Mouse (Mus musculus) MEL-GATA-1-ER (cell line): ENCODE data around the gene Rac3.
"Not testable (repeated sequence)": the region's sequence is repeated elsewhere in the genome, so short reads cannot be mapped to it uniquely, and the experiment has no call there.

ENCODE experiments used
- DNase-seq: peaks from one replicate; pipeline ENCODE4 v3.0.0-alpha.2; 2012; ENCODE audit warnings: low read depth; ENCODE audit errors: extremely low read depth

Rac3 gene

DNA sequence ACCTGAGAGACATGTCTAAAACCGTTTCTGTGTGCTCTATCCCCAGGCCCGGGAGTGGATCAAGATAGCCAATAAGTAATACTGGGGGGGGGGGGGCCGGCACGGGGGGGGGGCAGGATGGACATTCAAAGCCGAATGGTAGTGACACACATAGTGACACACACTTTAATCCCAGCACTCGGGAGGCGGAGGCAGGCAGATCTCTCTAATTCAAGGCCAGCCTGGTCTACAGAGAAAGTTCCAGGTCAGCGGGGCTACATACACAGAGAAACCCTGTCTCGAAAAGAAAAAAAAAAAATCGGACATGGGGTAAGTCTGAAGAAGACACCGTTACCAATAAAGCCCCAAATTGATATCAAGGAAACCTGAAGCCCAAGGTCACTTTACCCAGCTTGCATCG, 6.3 kb downstream of the Rac3 start:
- no peak for DNase-seq

GRCm38 (mm10) chr11:120728530-120729240, 7.4 kb downstream of the Rac3 start:
- DNase-seq: no peak

DNA sequence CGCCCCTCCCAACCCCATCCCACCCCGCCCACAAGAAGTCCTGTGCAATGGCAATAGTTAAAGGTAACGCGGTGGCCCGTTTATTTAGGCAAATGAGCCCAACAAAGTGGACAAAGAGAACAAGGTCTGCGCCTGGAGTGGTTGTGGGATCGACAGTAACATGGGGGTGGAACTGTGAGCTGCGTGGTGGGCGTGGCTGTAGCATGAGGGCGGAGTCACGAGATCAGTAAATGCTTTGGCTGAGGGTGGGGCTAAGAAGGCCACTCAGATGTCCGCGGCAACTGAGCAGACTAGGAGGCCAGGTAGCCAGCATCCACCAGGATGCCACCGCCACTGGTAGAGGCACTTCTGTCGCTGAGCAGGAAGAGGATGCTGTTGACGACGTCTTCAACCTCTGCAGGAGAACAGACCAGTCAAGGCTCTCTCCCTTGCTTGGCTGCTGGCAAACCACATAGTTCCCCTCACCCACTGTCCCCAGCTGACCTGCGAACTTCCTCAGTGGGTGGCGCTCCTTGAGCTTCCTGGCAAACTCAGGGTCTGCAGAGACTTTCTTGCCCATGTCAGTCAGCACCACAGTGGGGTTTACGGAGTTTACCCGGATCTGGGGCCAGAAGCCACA, 8.3 kb downstream of the Rac3 start:
- DNase-seq: peak; percentile 53

DNA sequence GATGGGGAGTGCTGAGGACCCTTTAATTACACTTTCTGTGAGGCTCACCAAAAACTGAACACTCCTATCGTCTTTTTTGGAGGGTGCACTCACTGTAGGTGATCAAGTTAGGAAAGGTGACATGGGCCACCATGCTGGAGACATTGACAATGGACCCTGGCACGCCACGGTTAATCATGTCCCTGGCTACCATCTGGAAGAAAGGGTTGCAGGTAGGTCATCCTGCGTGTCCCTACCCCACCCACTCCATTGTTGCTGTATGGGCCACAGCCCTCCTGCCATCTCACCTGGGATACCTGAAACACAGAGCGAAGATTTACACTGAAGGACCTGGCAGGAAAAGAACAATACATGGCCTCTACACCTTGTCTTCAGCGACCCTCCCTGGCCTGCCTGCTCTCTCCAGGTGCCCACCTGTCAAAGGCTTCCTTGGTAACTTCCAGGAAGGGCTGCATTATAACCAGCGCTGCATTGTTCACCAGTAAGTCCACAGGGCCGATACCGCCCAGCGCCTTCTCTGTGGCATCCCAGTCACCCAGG, 9.1 kb downstream of the Rac3 start:
- DNase-seq: no peak

DNA sequence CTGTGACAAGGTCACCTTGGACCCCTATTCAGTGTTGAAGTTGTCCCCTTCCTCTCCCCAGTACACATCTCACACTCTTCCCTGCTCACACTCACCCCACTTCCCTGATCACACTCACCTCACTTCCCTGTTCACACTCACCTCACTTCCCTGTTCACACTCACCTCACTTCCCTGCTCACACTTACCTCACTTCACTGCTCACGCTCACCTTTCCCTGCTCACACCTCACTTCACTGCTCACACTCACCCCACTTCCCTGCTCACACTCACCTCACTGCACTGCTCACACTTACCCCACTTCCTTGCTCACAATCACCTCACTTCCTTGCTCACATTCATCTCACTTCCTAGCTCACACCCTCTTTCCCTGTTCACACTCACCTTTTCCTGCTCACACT, 10.1 kb downstream of the Rac3 start:
- no peak for DNase-seq

DNA sequence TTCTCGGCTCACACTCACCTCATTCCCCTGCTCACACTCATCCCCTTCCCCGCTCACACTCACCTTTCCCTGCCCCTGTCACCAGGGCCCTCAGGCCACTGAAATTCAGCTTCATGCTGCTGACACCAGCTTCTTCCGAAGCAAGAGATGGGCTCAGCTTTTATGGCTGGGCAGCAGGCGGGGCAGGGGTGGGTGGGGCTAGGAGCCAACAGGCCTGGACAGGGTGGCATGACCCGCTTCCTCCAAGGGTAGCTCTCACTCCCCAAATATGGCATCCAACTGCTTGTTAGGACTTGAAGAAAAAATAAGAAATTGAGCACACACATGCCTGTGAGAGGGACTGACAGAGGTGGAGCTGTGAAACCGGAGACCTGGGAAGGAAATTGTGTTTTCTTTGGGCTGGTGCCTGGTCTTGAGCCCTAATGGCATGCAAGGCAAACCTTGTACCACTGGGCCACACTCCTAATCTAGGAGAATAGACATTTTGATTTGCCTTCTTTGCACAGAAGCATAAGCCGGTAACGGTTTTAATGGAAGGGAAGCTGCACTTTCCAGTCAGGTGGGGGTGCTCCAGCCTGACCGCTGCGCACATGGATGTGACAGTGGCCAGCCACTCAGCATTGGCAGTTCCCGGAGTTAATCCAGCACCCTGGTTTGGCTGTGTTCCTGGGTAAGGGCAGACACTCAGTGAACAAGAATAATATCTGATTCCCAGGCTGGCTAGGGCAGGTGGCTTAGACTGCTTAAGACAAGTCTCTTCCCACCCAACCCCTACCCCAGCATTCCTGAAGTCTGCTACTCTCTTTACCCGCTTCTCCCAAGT, 10.8 kb downstream of the Rac3 start, which contains the start of gene Cbr2:
Cbr2 (minus strand) TSS at position 257 of the 823 bp plus-strand sequence.
- DNase-seq: no peak

DNA sequence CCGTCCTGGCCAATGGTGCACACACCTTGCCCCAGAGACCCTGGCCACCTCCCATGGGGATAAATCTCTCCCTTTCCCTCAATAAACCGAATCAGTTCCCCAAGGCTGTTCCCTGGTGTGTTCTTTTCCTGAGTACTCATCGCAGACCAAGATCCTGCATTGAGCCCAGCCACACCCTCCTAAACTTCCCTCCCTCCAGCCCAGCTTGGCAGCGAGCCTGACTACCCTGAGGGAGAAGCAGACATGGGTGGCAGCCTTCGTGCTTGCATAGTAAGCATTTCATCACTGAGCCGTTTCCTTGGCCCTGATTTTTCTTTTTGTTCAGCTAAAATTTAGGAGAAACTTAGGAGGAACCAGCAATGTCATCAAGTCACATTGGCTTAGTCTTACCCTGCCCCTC, 12.3 kb downstream of the Rac3 start:
- no peak for DNase-seq

- no peak for DNase-seq
Measured at GRCm38 (mm10) chr11:120736424-120736823, 15.2 kb downstream of the Rac3 start.

- DNase-seq: no peak
Measured at GRCm38 (mm10) chr11:120740981-120741380, 19.7 kb downstream of the Rac3 start.

DNA sequence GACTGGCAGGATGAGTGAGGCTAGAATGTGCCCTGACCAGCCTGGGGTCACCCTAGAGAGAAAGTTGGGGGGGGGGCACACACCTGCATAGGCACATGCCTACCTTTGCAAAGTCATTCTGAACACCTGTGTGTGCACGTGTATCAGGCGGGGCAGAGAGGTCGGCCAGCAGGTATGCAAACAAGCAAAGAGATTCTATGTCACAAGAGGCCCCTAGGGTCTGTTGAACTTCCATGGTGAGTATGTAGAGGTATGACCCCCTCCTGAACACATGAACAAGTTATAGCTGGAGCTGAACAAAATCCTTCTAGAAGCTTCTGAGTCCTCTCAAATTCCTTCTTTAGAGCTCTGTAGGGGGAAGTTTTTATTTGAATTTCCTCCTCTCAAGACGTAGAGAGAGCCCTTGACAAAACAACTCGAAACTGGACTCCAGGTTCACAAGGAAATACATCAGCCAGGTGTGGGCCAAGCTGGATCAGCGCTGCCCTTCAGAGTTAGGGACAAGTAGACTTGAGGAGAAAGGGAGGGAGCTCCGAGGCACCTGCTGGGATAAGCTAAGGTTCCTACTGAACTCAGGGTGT, 22.9 kb downstream of the Rac3 start:
- no peak for DNase-seq

DNA sequence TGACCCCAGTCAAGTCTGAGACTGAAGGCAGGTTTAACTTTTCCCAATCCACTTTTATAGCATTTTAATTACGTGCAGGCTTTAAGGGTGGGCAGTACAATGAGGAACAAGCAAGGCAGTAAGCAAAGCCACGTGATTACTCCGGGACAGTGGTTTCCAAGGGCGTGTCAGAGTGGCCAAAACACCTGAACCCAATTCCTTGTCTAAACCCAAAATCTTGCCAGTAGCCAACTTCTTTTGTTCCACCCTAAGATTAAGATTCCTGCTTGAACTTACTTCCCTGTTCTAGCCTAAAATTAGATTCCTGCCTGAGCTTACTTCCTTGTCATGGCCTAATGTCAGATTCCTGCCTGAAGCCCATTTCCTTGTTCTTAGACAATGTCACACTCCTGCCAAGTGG, 26.7 kb downstream of the Rac3 start:
- DNase-seq: no peak

DNA sequence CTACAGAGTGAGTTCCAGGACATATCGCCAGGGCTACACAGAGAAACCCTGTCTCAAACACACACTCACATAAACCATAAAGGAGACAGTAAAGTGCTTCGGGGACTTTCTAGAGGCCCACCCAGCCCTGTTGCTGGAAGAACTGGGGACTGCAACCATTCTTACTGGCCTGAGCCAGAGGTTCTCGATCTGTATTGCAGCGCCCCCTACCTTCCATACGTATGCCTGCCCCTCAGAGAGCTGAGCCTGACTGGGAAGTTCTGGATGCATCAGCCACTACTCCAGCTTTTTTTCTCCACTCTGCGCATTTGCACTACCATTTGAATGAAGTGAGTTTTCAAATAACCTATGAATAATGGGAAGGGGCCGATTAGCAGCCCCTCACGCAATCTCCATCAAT, 28.2 kb downstream of the Rac3 start:
- DNase-seq: no peak

DNA sequence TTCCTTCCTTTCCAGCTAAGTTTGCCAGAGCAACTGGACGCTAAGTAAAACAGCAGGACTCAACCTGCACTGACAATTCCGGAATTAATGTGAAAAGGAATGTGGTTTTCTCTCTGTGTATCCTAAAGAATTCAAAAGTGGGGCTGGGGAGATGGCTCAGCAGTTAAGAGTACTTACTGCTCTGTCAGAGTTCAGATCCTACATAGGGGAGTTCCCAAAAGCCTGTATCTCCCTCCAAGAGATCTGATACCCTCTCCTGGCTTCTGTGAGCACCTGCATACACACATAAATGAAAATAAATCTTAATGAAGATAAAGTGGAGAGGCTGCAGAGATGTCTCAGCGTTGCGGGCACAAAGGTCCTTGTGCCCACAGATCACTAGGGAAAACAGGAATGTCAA, 30.3 kb downstream of the Rac3 start:
- no peak for DNase-seq

- DNase-seq: no peak
Measured at GRCm38 (mm10) chr11:120760236-120760635, 39.0 kb downstream of the Rac3 start.

GRCm38 (mm10) chr11:120761811-120762671, 40.8 kb downstream of the Rac3 start:
- DNase-seq: no peak

- not testable (repeated sequence) for DNase-seq
Measured at GRCm38 (mm10) chr11:120762672-120763041, 41.4 kb downstream of the Rac3 start, which contains the start of gene Hmga1b. Hmga1b (plus strand) TSS chr11:120762794.

DNA sequence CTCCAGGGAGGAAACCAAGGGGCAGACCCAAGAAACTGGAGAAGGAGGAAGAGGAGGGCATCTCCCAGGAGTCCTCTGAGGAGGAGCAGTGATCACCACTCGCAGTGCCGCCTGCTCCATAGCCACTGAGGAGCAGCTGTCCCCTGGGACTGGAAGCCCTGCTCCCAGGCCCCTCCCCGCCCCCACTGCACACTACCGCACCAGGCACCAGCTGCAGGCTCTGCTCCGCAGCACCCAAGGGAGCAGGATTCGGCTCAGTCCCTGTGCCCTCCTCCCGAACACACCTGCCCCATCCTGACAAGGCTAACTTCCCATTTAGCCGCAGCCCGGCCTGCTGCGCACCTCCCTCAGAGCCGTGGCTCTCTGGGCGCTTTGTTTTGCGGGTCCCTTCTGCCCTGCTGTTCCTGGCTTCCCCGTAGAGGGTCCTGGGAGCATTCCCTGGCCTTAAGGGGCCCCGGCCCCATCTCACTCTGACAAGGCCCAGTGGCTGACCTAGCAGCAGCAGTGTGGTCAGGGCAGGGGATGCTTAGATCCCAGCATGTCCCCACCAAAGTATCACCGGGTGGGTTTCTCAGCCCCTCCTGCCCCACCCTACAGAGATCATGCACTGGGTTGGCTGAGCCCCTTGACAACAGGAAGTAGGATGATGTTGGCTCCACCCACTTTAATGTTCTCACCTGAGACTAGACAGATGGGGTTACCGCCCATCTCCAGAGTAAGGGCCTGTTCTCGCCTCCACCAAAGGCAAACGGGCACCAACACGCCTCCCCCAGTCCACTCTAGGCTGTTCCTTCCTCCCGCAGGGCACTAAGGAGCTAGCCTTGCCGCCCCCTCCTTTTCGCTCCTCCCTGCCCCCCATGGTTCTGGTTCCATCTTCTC, 42.1 kb downstream of the Rac3 start:
- not testable (repeated sequence) for DNase-seq

DNA sequence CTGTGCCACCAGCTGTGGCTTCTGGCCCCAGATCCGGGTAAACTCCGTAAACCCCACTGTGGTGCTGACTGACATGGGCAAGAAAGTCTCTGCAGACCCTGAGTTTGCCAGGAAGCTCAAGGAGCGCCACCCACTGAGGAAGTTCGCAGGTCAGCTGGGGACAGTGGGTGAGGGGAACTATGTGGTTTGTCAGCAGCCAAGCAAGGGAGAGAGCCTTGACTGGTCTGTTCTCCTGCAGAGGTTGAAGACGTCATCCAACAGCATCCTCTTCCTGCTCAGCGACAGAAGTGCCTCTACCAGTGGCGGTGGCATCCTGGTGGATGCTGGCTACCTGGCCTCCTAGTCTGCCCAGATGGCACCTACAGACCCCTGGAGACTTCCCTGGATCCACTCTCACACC, 45.8 kb downstream of the Rac3 start:
- not testable (repeated sequence) for DNase-seq

- no peak for DNase-seq
Measured at GRCm38 (mm10) chr11:120768206-120768605, 46.9 kb downstream of the Rac3 start.

- no peak for DNase-seq
Measured at GRCm38 (mm10) chr11:120772749-120773148, 51.5 kb downstream of the Rac3 start.
